Mouse (Mus musculus) kidney, adult 9 months (tissue): Measurements from ENCODE around the gene Popdc3.
"Not testable (repeated sequence)": the region's sequence is repeated elsewhere in the genome, so short reads cannot be mapped to it uniquely, and the experiment has no call there.

Experiments used
- DNase-seq: peaks from one replicate; pipeline ENCODE4 v3.0.0; 2022

Gene Popdc3

DNA sequence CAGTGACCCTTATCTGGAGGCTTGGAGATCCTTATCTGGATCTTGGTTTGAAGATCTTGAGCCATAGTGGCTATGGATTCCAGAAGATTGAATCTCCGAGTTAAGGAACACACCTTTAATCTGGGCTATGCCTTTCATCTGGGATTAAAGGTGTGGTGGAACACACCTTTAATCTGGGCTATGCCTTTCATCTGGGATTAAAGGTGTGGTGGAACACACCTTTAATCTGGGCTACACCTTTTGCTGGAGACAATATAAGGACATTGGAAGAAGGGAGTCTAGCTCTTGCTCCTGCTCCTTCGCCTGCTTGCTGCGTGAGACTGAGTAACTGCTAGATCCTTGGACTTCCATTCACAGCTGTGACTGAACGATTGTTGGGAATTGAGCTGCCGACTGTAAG, at the start of gene Popdc3:
Popdc3 (plus strand) TSS at position 301 of the 400 bp plus-strand sequence.
- not testable (repeated sequence) for DNase-seq

DNA sequence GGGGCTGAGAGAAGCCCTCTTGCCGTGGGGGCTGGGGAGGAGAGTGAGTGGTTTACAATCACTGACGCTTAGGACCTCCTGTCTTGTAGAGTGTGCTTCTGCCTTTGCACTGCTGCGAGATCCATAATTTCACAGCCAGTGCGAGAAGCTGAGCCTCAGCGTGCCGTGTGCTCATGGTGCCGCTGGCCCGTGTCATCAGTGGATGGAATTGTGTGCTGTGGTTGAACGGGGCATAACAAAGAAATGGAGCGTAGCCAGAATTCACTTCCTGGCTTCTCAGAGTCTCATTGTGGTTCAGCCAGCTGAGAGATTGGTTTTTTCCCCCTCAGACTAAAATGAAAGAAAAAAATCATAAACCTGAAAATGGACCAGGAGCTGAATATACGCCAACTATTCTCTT, 48.8 kb upstream of the Popdc3 start:
- DNase-seq: peak; percentile 32

DNA sequence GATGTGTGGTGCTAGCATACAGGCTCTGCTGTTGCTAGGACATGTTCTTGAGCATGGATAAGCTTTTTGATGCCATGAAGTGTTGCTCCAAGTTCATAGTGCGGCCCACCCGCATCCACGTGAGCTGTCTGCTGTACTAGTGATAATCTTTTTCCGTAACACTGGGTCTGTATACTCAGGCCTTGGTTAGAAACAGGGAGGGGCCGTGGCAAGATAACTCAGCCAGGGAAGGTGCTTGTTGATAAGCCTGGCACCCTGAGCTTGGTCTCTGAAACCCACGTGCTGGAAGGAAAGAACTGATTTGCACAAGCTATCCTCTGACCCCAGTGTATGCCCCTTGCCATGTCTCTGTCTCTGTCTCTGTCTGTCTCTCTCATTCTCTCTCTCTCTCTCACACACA, 47.9 kb upstream of the Popdc3 start:
- DNase-seq: no peak

DNA sequence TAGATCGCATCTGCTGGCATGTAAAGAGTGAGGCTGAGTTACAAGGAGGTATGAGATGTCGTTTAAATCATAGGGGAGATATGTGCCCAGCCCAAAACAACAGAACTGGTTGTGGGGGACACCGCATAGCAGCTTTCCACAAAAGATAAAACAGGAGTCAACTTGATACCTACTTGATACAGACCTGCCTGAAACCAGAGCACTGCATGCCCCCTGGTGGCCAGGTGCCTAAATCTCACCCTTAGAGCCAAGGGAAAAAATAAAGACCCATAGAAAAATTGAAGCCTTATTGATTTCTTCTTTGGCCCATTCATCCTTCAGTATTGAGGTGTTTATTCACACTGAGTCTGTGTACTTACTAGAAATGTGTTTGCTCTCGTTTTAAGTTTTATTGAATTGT, 45.5 kb upstream of the Popdc3 start:
- DNase-seq: peak; percentile 67

DNA sequence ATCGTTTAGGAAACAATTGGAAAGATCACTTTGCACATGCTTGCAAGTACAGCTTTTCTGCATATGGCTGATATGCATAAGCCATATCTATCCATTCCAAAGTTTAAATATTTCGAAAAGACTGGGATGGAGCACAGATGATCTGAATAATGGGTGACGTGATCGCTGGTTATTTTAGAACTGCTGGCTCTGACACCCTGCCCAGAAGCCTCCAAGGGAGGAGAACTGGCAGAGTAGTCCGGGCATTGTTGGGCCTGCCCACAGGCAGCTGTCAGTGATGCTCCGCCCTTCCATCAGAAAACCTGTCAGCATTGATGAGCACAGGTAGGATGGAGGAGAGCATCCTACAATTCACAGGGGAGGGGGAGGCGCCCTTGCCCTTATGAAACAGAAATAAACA, 41.1 kb upstream of the Popdc3 start:
- no peak for DNase-seq

DNA sequence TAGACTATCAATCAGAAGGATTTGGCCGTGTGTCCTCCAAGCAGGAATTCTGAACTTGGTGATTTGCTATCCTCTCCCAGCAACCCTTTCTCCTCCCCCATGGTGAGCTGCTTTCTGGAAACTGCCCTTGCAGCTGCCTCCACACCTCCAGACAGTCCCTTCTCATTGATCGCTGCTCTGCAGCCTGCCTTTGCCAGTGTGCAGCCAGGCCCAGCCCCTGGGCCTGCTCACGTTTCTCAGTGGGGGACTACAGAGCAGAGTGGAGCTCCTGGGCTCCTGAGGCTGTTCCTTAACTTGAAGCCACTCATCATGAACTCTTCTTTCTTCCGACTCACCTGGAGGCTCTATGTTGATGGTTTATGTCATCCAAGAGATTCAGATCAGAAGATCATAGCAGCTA, 38.0 kb upstream of the Popdc3 start:
- DNase-seq: no peak

DNA sequence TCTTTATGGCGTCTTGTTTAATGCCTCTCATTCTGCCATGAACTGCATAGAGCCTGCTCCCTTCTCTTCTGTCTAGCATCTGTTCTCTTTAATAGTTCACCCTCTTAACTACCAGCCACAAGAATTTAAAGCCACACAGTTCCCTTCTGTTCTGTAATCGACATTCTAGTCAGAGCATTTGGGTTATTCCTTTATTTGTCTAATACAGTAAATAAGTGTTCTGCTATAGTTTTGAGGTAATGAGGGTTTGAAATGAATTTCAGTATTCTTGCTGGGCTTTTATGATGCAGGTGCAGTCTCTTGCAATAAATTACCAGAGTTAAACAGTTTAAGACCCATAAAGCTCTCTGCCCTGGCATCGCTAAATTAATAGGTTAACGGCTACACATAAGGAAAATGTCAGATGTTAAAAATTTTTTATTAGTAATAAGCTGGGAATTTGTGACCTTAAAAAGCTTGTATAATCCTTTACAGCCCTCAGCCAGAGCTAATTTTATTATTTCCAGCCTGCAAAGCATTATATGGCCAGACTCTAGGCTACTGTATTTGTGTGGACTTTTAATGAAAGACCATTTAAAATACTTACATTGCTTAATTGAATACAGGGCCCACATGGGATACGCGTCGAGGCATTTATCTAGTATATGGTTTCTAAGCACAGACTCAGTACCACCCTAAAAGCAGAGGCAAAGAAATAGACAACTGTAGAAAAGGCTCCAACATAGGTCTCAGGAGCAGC, 37.3 kb upstream of the Popdc3 start:
- no peak for DNase-seq

DNA sequence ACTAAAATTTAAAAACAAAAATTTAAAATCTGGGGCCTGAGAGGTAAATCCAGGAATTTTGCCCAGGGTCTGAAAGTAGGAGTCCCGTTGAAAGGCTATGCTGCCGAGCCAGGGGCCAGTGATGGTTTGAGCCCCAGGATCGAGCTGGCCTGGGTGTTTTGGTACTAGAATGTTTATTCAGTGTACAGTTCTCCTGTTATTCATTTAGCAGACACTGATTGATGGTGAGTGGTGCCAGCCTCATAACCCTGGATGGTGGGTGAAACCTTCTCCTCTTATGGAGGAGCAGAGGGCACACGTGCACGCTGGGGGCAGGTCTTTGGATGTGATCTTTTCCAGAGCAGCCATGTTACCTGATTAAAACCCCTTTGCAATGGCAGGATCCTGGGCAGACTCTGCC, 35.5 kb upstream of the Popdc3 start:
- no peak for DNase-seq

DNA sequence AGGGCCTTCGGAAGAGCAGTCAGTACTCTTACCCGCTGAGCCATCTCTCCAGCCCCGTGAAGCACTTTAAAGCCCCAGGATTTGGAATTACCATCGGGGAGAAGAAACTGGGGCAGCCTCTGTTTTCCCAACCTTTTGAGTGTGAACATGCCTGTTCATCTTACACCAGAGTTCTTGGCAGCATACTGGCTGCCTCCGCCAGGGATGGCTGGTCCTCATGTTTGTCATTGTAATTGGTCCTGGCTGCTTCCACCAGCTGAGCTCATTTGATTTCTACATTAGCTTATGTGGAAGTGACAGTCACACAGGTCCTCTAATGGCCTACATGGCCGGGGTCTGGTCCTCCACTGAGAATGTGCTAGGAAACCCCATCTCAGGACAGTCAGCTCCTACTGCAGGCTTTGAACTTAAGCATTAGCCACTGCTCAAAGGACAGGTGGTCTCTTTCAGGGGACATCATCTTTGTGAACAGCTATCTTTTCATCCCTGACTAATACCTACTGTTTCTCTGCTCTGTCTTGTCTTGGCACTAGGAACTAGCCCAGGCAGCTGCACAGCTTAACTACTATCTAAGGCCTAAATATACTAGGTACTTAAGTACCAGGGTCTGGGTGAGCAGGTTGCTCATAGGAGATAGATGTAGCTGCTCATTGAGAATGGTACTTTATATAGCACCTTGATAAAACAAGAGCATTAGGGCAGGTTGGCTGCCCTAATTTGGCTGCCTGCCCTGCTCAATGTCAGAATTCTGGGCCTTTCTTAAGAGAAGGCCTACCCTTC, 33.7 kb upstream of the Popdc3 start:
- DNase-seq: no peak

DNA sequence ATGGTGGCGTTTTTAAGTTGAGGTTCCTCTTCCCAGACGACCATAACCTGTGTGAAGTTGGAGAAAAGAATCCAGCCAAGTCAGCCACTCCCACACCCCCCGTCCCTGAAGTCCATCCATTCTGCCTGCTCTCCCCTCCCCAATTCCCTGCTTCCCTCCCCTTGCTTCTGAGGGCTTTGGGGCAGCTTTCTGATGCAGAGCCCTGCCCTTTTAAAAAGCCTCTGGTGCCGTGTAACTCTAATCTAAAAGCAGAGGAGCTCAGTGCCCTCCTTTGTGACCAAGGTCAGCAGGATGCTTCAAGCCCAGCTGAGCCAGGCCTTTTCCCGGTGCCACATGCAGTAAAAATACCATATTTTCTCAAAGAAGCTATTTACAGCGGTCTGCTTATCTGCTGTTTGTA, 31.1 kb upstream of the Popdc3 start:
- DNase-seq: no peak

DNA sequence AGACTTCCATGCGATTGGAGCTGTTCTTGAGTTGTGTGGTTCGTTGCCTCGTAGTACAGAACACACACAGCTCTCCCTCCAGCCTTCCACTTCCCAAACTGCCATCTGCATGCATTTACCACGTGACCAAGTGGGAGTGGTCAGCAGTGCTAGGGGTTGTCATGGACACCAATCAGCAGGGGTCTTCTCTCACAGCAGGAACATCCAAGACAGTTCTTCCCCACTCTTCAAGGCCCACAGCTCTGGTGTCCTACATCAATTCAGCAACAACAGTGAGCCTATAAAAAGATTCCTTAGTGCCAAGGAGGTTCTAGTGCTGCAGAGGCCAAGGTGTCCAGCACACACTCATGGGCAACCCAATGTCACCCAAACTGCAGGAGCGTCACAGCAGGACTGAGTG, 26.8 kb upstream of the Popdc3 start:
- no peak for DNase-seq

DNA sequence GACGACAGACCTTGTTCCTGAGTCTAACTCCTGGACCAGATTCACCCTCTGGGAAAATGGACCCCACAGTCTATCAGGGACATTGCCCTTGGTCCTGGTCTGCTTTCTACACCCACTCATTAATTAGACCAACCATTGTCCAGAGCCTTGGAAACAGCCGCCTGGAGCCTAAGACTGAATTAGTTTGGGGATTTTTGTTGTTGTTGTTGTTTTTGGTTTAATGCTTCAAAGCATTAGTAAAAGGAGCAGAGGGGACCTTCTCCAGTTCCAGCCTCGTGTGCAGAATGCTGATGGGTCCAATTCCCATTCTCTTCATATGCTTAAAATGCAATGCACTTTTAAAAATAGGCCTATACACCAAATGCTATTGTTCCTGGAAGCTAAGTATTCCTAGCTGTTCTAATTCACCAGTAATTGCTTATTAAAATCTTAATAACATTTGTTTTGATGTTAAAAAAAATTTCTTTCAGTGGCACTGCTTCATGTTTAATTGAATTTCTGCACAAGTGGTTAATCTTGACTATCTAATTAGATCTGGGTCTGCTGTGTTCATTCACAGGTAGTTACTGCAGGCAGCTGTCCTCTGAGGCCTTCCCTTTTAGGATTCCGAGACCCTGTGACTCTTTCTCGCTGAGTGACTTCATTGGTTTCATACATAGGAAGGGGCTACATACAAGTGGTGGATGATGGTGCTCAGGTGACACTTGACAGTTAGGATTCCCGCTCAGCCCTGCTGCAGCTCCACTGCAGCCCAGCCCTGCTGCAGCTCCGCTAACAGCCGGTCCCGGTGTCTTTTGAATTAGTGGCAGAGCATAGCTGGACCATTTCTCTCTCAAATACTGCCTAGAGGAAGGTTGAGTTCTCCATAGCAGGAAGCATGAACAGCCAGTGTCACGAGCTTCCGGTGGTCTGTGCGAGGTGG, 25.9 kb upstream of the Popdc3 start:
- no peak for DNase-seq

DNA sequence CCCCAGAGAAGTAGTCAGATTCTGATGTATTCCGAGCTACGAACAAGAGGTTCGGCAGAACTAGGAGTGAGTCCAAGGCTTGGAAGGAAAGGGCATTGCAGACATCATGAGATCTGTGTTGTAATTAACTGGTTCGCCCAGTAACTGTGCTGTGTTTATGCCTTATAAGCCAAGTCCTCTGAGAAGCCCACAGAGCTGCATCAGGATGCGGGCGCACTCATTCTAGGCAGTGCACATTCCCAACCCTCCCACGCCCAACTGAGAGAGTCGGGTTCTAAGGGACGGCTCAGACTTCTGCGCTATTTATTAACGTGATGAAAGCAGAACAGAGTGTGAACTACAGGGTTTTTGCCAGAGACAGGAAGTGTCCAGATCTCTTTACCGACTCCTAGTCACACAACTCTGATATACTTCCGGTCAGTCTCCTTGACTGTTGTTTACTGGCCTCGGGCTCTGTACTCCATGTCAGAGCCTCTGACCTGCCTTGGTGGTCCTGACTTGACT, 23.3 kb upstream of the Popdc3 start:
- DNase-seq: no peak

DNA sequence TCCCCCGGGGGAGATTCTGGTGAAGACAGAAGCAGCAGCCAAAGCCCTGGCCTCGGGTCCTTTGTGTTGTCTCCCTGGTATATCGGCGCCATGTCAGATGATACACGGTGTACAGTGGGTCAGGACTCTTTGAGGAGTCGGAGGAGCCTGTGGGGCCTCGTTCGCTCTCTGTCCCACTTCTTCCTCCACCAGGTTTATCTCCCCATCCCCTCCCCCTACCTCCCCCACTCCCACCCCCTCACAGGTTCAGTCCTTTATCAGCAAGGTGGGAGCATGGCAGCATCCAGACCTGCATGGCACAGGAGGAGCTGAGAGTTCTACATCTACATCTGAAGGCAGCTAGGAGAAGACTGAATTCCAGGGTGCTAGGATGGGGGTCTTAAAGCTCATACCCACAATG, 12.0 kb upstream of the Popdc3 start:
- DNase-seq: no peak

DNA sequence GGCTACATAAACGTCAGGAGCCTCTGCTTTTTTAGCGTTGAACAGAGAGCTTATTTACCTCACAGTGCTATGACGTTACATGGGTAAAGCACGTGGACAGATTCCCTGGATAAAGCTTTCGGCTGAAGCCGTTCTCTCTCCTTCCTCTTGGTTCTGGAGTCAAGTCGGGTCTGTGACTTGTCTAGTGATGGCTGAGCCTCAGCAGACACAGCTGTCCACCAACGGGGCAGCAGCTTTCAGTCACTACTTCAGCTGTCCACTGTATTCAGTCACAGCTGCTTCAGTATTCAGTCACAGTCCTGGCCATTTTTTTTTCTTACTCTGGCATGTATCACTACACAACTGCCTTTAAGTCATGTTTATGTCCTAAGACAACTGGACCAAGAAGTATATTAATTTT, 4.0 kb upstream of the Popdc3 start:
- DNase-seq: no peak

DNA sequence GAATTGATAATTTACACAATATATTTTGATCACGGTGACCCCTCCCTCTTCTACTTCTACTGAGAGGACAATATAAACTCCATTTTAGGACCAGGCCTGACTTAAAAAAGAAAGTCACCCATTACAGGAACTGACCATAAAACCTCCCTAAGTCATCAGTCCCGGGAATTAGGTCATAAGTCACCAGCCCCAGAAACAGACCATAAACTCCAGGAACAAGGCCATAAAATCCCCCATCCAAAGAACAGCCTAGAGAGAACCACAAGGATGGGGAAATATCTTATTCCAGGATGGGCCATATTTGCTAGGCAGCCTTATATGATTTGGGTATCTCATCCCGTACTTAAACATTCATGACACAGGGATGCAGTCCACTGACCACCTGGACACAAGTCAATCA, 3.6 kb upstream of the Popdc3 start:
- no peak for DNase-seq

DNA sequence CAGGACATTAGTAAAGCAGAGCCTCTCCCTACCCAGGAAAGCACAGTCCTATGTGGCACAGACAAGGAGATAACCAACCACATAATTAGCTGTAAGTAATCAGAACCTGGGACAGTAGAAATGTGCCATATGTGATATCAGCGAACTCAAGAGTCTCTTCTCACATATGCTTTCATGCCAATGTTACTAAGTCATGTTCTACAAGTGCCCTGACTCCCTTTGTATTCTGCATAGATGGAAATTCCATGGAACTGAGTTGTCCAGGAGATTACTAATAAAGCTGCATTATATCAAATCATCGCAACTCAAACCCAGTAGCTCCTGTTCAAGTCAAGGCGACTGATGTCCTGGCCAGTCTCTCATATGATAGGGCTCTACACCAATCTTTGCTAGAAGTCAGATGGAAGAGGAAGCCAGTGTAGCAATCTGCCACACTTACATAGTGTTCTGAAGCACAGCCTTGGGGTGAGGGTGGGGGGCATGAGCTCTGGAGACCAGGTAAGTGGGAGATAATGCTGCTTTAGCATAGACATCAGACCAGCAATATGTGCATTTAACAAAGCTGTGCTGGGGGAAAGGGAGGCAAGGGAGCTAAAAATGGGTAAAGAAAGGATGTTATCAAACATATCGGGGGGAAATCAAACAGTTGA, 2.9 kb downstream of the Popdc3 start:
- no peak for DNase-seq

DNA sequence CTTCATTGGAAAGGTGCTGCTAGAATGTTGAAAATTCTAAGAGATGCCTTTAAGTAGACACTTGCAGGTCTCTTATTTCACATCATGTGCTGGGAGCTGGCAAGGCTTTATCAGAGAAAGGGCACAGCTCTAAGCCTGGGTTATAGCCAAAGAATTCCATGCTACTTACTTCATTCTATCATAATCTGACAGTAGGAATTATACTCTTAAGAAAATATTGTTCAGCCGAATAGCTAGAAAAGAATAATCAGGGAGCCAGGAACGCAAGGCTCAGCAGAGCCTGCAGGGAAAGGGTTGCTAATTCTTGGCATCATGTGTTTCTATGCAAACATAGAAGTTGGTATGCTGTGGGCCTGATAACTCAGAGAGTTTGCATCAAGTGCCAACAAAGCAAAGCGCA, 3.4 kb downstream of the Popdc3 start:
- DNase-seq: no peak

DNA sequence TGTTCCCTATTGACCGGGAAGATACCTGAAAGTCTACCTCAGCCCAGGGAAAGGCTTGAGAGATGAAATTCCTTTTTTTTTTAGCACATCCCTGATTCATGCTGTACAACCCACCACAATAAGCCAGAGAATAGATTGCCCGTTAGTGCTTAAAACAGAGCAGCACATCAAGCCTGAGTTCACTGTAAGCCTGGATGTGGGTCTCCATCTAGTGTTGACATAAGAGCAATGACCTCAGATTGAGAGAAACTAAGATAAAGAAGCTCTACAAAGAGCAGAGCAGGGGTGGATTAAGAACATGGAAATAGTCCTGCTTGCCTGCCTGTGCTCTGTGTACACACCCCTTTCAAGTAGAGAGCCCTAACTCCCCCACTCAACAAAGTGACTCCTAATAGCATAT, 7.6 kb downstream of the Popdc3 start:
- DNase-seq: no peak

DNA sequence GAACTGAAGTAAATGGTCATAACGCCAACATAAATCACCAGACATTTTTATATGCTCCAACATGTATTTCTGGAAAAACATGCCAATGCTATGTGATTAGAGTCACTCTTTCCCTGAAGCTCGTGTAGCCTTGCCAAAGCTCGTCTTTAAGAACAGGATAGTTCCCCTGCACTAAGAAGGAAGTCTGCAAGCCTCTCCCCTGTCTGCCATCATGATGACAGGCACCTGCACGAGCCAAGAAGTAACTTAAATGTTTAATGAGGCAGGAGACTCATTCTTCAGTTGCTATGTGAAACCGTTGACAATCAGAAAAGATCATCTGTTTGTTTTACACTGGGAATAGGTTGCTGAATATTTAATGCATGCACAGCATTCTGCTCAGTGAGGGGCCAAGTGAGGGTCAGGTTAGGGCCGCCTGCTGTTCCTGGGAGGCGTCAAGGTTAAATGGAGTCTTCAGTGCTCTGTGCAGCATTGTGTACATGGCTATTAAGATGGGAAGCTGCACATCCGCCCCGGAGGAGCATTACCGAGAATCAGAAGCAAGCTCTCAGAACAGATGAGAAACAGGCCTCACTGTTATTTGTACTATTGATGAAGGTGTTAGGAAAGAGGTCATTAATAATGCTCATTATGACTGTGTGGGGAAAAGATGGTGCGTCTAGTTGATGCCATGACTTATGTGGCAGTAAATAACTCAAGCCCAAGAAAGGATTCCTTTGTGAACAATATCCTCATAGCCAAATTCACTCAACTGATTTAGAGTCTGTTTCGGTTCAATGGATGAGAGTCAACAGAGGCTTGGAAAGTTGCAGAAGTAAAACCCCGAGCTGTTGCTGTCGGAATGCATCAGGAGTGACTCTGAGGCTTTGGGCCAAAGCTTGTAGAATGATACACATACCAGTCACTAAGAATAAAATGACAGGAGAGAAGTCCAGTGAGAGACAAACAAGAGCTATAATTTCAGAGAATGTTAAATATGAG, 15.7 kb downstream of the Popdc3 start:
- no peak for DNase-seq

DNA sequence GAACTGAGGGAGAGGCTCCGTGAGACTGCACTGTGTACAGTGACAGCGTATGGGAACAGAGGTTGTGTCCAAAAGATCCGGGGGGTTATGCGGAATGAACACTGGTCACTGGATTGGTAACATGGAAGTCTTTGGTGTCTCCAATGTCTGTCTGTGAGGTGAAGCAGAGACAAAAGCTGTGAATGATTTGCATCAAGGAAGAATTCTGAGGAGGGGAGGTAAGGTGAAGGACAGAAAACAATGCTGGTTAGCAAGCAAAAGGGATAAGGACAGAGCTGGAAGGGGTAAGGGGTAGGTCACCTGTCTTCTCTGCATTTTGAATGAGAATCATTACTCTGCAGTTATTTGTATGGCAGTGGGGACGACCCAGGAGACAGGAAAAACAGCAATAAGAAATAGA, 16.6 kb downstream of the Popdc3 start:
- no peak for DNase-seq

DNA sequence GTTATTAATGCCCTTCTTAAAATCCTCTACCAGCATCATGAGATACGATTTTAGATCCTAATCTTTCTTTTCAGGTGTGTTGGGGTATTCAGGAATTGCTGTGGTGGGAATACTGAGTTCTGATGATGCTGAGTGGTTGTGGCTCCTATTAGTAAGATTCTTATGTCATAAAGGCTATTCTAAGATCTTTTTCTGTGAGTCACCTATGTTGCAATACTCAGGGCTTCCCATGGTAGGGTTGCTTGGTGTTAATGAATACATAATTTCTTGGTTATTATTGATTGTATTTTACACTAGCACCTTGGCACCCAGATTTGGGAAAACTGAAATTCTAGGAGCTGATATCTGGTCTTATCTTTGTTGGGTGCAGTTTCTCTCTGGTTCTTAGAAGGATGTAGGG, 26.7 kb downstream of the Popdc3 start:
- no peak for DNase-seq
